Mouse (Mus musculus) thymus, adult 2 months (tissue): ENCODE data around the gene Gm28044.

Experiments used
- CTCF ChIP-seq: fragments of 200-500 bp; IDR thresholded peaks from 2 replicates; pipeline ENCODE4 v1.5.1; 2012; ENCODE audit warnings: mild to moderate bottlenecking, control low read depth, low read length, moderate library complexity, borderline replicate concordance; ENCODE audit not compliant: control insufficient read depth, poor library complexity, insufficient read depth; ENCODE audit errors: extremely low read depth
- POLR2A ChIP-seq: fragments of 200-500 bp; IDR thresholded peaks from 2 replicates; pipeline ENCODE4 v1.6.1; 2012; ENCODE audit warnings: mild to moderate bottlenecking, low read length, control low read depth, moderate library complexity; ENCODE audit not compliant: control insufficient read depth, poor library complexity, insufficient read depth; ENCODE audit errors: extremely low read depth

DNA sequence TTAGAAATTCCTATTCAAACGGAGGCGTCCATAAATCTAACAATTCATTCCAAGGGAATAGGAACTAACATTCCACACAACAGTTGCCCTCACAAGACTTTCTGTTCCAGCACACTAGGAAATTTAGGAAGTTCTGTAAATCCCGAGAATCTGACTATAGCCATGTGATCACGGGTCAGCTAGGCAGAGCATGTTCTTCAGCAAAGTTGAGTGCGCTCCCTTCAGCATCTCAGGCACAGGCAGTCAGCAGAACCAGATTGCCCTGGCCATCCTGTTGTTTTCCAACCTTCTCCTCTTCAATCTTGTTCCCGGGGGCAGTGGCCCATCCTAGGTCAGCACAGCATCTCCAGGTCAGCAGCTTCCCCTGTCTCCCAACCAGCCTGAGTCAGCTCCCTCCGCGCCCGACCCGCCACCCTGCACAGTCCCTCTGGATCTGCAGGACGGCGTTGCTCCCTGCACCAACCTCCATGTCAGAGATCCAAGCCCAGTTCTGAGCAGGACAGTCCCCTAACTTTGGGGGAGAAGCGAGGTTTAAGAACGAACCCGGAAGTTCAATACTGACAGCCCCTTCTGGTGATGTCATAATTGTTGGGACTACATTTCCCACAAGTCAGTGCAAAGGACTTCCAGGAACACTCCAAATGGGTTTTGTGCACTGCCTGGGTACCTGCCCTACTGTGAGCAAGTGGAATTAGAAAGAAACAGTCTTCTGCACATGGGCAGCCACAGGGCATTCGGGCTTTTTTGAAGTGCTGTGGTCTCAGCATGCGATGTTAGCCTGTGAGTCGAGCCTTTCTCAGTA is 91.6 kb downstream of the Gm28044 start:
- no peak for TF ChIP-seq POLR2A
- TF ChIP-seq CTCF = no peak
